Mouse (Mus musculus) liver, postnatal 0 days (tissue): ENCODE results near the gene Clec2h.

Experiments used
- CTCF ChIP-seq: sonication (generic); IDR thresholded peaks from 2 replicates; pipeline ENCODE4 v1.5.1; 2016; ENCODE audit warnings: antibody characterized with exemption, low read depth
- EP300 ChIP-seq: IDR thresholded peaks from 2 replicates; pipeline ENCODE4 v1.6.1; 2016; ENCODE audit warnings: antibody characterized with exemption, low read depth, mild to moderate bottlenecking

DNA sequence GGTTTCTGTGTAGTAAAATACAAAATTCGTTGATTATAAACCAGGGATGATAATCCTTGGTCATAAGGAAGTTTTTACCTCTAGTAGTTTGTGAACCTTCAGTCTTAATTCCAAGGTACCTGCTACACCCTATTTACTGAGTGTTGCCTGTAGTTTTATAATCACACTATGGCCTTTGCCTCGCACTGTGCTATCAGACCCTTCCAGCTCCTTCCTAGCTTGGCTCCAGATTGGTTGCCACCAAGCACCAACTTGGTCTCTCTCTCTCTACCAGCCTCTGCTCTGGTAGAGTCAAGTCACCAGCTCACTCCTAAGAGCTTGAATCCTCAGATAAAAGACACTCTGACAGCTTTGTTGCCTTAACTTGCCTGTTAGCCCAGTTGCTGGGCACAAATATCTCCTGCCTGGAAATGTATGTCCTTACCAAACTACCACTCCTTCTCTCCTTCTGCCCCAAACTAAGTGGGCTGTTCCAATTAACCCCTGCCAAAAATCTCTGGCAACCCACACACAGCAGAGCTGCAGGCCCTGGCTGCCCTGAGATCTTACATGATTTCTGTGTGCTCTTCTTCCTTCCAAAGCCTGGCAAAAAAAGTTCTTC lies 21.0 kb upstream of the Clec2h start:
- no peak for TF ChIP-seq CTCF
- no peak for TF ChIP-seq EP300
